Mouse (Mus musculus) embryonic facial prominence, embryonic 15.5 days (tissue): ENCODE measurements around the gene Adcy4. TPM values are rescaled to one million over a fixed set of nuclear protein-coding genes. Genes with fewer than 3 reads are reported as not detected.

ENCODE experiments used
- polyA plus RNA-seq: library from polyadenylated mRNA; unstranded; fragments of >200 nt; fragmentation: Nextera tagmentation; extraction: Ambion mirVana; gene quantifications from 2 replicates; pipeline ENCODE4 v1.2.1, GENCODE M21; 2015

Gene Adcy4
- polyA plus RNA-seq, 1 experiment from 2014 or later: 22.2 TPM

Other genes with a start within 250 kb of the Adcy4 start
- gene Pck2, start 243.8 kb downstream of the Adcy4 start, polyA plus RNA-seq: 38.3 and 48.2 TPM in 2 replicates
- 59.3 and 61.7 TPM in 2 replicates for gene Dcaf11, start 224.1 kb downstream of the Adcy4 start, polyA plus RNA-seq
- 1.6 and 3.0 TPM in 2 replicates for gene A730061H03Rik, start 223.7 kb downstream of the Adcy4 start, polyA plus RNA-seq
- 24.8 and 29.7 TPM in 2 replicates for gene Fitm1, start 208.5 kb downstream of the Adcy4 start, polyA plus RNA-seq
- 129 and 134 TPM in 2 replicates for gene Psme1, start 206.0 kb downstream of the Adcy4 start, polyA plus RNA-seq
- 9.7 and 11.6 TPM in 2 replicates for gene Emc9, start 198.8 kb downstream of the Adcy4 start, polyA plus RNA-seq
- gene Psme2, start 193.0 kb downstream of the Adcy4 start, polyA plus RNA-seq: 238 and 259 TPM in 2 replicates
- 17.9 and 18.1 TPM in 2 replicates for gene Rnf31, start 192.4 kb downstream of the Adcy4 start, polyA plus RNA-seq
- 12.8 and 17.3 TPM in 2 replicates for gene Irf9, start 180.5 kb downstream of the Adcy4 start, polyA plus RNA-seq
- 2.3 and 2.9 TPM in 2 replicates for gene Rec8, start 166.1 kb downstream of the Adcy4 start, polyA plus RNA-seq
- gene Ipo4, start 148.1 kb downstream of the Adcy4 start, polyA plus RNA-seq: 122 and 129 TPM in 2 replicates
- gene Gm49378, start 146.2 kb downstream of the Adcy4 start, polyA plus RNA-seq: 0.75 and 1.4 TPM in 2 replicates
- 114 and 118 TPM in 2 replicates for gene Tm9sf1, start 140.3 kb downstream of the Adcy4 start, polyA plus RNA-seq
- gene Tssk4, start 133.9 kb downstream of the Adcy4 start, polyA plus RNA-seq: 0.61 and 1.2 TPM in 2 replicates
- 57.4 and 57.9 TPM in 2 replicates for gene Mdp1, start 123.6 kb downstream of the Adcy4 start, polyA plus RNA-seq
- 68.1 and 68.6 TPM in 2 replicates for gene Gmpr2, start 112.2 kb downstream of the Adcy4 start, polyA plus RNA-seq
- gene Nedd8, start 112.0 kb downstream of the Adcy4 start, polyA plus RNA-seq: 548 and 555 TPM in 2 replicates
- gene Tinf2, start 102.3 kb downstream of the Adcy4 start, polyA plus RNA-seq: 34.0 and 38.0 TPM in 2 replicates
- 27.3 and 28.0 TPM in 2 replicates for gene Tgm1, start 70.2 kb downstream of the Adcy4 start, polyA plus RNA-seq
- gene Rabggta, start 61.8 kb downstream of the Adcy4 start, polyA plus RNA-seq: 30.3 and 33.8 TPM in 2 replicates
- gene Dhrs1, start 38.4 kb downstream of the Adcy4 start, polyA plus RNA-seq: 87.3 and 90.0 TPM in 2 replicates
- 37.3 and 39.0 TPM in 2 replicates for gene Nop9, start 38.4 kb downstream of the Adcy4 start, polyA plus RNA-seq
- gene Cideb, start 25.6 kb downstream of the Adcy4 start, polyA plus RNA-seq: 0.47 and 0.60 TPM in 2 replicates
- 0.95 and 1.4 TPM in 2 replicates for gene Ltb4r2, start 22.7 kb downstream of the Adcy4 start, polyA plus RNA-seq
- gene Ltb4r1, start 18.1 kb downstream of the Adcy4 start, polyA plus RNA-seq: 1.8 and 2.1 TPM in 2 replicates
- 34.5 and 41.3 TPM in 2 replicates for gene Ripk3, start 4.8 kb upstream of the Adcy4 start, polyA plus RNA-seq
- gene Nfatc4, start 39.0 kb upstream of the Adcy4 start, polyA plus RNA-seq: 106 and 115 TPM in 2 replicates
- gene Nynrin, start 69.9 kb upstream of the Adcy4 start, polyA plus RNA-seq: 20.8 and 25.0 TPM in 2 replicates
- gene Cbln3, start 100.3 kb upstream of the Adcy4 start, polyA plus RNA-seq: 0.33 and 0.35 TPM in 2 replicates
- gene Khnyn, start 100.9 kb upstream of the Adcy4 start, polyA plus RNA-seq: 18.8 and 19.9 TPM in 2 replicates
- gene Sdr39u1, start 116.2 kb upstream of the Adcy4 start, polyA plus RNA-seq: 73.9 and 79.1 TPM in 2 replicates
- 320 and 374 TPM in 2 replicates for gene Cma1, start 160.6 kb upstream of the Adcy4 start, polyA plus RNA-seq
- 0.67 and 0.88 TPM in 2 replicates for gene Cma2, start 166.9 kb upstream of the Adcy4 start, polyA plus RNA-seq
- gene Mcpt1, start 233.9 kb upstream of the Adcy4 start, polyA plus RNA-seq: 0.38 and 0.65 TPM in 2 replicates
- gene Mcpt9, start 246.4 kb upstream of the Adcy4 start, polyA plus RNA-seq: not detected in 2 replicates